Mouse (Mus musculus): ENCODE results near the gene Hsd3b1. TPM values are rescaled to one million over a fixed set of nuclear protein-coding genes. Genes with fewer than 3 reads are reported as not detected.

Hsd3b1 gene
- 1.2 and 1.6 TPM in 2 replicates for polyA plus RNA-seq (2012; rRNA removed; ENCODE audit: low replicate concordance)

GRCm38 (mm10) chr3:98859576-98859975 lies at the start of gene Hsd3b1:
Gene Hsd3b1, minus strand, starts transcription at chr3:98859794.

GRCm38 (mm10) chr3:98893057-98893772 lies 33.6 kb upstream of the Hsd3b1 start, which contains the start of gene Hao2:
Gene Hao2, minus strand, starts transcription at chr3:98893239.

GRCm38 (mm10) chr3:98814101-98814670 lies 45.4 kb downstream of the Hsd3b1 start, which contains the start of gene Hsd3b6:
Gene Hsd3b6, minus strand, starts transcription at chr3:98814443.

Other genes starting within 250 kb of the Hsd3b1 start
- not detected in 2 replicates for gene Hsd3b5, start 229.5 kb downstream of the Hsd3b1 start, polyA plus RNA-seq (2012; rRNA removed; ENCODE audit: low replicate concordance)
- gene Hsd3b2, start 135.3 kb downstream of the Hsd3b1 start, polyA plus RNA-seq (2012; rRNA removed; ENCODE audit: low replicate concordance): 0.27 and 0.82 TPM in 2 replicates
- gene Hsd3b3, start 96.7 kb downstream of the Hsd3b1 start, polyA plus RNA-seq (2012; rRNA removed; ENCODE audit: low replicate concordance): 6.1 and 6.9 TPM in 2 replicates
- gene Hsd3b6, start 45.4 kb downstream of the Hsd3b1 start, polyA plus RNA-seq (2012; rRNA removed; ENCODE audit: low replicate concordance): not detected in 2 replicates
- gene Hao2, start 33.4 kb upstream of the Hsd3b1 start, polyA plus RNA-seq (2012; rRNA removed; ENCODE audit: low replicate concordance): not detected in 2 replicates